Mouse (Mus musculus) CH12.LX (cell line): ENCODE measurements around the gene Wscd1. TPM values are rescaled to one million over a fixed set of nuclear protein-coding genes. Genes with fewer than 3 reads are reported as not detected.

Experiments used
- DNase-seq: peaks from one replicate; pipeline ENCODE4 v3.0.0-alpha.2; 2013; ENCODE audit errors: extremely low read depth
- H3K27ac ChIP-seq: 2 replicates; pipeline ENCODE4 v1.5.1; 2012; ENCODE audit warnings: low read depth, mild to moderate bottlenecking, control low read depth, moderate library complexity; ENCODE audit not compliant: insufficient read depth
- H3K27me3 ChIP-seq: replicated peaks from 2 replicates; pipeline ENCODE3; 2012; ENCODE audit warnings: inconsistent platforms
- H3K36me3 ChIP-seq, 2 experiments: replicated peaks in 1 of 2; 2 replicates each; pipeline versions ENCODE3 to v1.6.1; 2012; ENCODE audit warnings: inconsistent platforms in 1 of 2, low read length in 1 of 2, mild to moderate bottlenecking in 1 of 2, mixed read lengths in 1 of 2, moderate library complexity in 1 of 2; ENCODE audit not compliant: control insufficient read depth in 1 of 2, insufficient read depth in 1 of 2
- H3K4me1 ChIP-seq, 2 experiments: 2 replicates each; pipeline ENCODE4 v1.6.1; 2012; ENCODE audit warnings: inconsistent platforms in 1 of 2, moderate library complexity in 1 of 2; ENCODE audit not compliant: insufficient read depth in 2 of 2, control insufficient read depth in 1 of 2
- H3K4me2 ChIP-seq: 2 replicates; pipeline ENCODE4 v1.6.1; 2012; ENCODE audit warnings: low read depth, mild to moderate bottlenecking, control low read depth; ENCODE audit not compliant: poor library complexity, insufficient read depth, severe bottlenecking
- H3K4me3 ChIP-seq, 3 experiments: fragments of 150-350 bp in 1 of 3; sonication (generic) in 1 of 3; replicated peaks in 1 of 3; 2 replicates each; pipeline versions ENCODE3 to v1.5.1; 2011 to 2012; ENCODE audit warnings: low read depth in 2 of 3, low read length in 2 of 3, mild to moderate bottlenecking in 2 of 3, moderate library complexity in 2 of 3, control low read depth in 1 of 3, improper control_type of control experiment in 1 of 3, inconsistent platforms in 1 of 3, mixed read lengths in 1 of 3; ENCODE audit not compliant: poor library complexity in 1 of 3
- H3K79me2 ChIP-seq: replicated peaks from 2 replicates; pipeline ENCODE4 v1.6.1; 2012; ENCODE audit warnings: mild to moderate bottlenecking, moderate library complexity; ENCODE audit not compliant: control insufficient read depth, poor library complexity, insufficient read depth, severe bottlenecking; ENCODE audit errors: extremely low read depth
- H3K9ac ChIP-seq: 2 replicates; pipeline ENCODE4 v1.6.1; 2012; ENCODE audit warnings: low read depth, mild to moderate bottlenecking, control low read depth, moderate library complexity; ENCODE audit not compliant: insufficient read depth
- H3K9me3 ChIP-seq: replicated peaks from 2 replicates; pipeline ENCODE3; 2012; ENCODE audit warnings: low read length, inconsistent platforms, mixed read lengths
- BHLHE40 ChIP-seq: IDR thresholded peaks from 2 replicates; pipeline ENCODE4 v1.6.1; 2011; ENCODE audit warnings: mild to moderate bottlenecking, low read depth, low read length, improper control_type of control experiment
- CTCF ChIP-seq, 2 experiments: IDR thresholded peaks in 1 of 2; conservative IDR thresholded peaks in 1 of 2; 2 replicates each; pipeline ENCODE4 v1.5.1; 2011 to 2012; ENCODE audit warnings: low read depth in 2 of 2, low read length in 2 of 2, improper control_type of control experiment in 1 of 2, inconsistent platforms in 1 of 2, mild to moderate bottlenecking in 1 of 2, moderate library complexity in 1 of 2
- E2F4 ChIP-seq: IDR thresholded peaks from 2 replicates; pipeline ENCODE4 v1.6.1; 2011; ENCODE audit warnings: low read depth, low read length, improper control_type of control experiment; ENCODE audit not compliant: insufficient replicate concordance
- ELF1 ChIP-seq: IDR thresholded peaks from 2 replicates; pipeline ENCODE4 v1.6.1; 2014; ENCODE audit warnings: low read depth, mild to moderate bottlenecking, inconsistent platforms, low read length, improper control_type of control experiment
- EP300 ChIP-seq: IDR thresholded peaks from 2 replicates; pipeline ENCODE4 v1.6.1; 2011; ENCODE audit warnings: low read length, improper control_type of control experiment
- GABPA ChIP-seq: IDR thresholded peaks from 2 replicates; pipeline ENCODE4 v1.6.1; 2012; ENCODE audit warnings: low read depth, low read length, improper control_type of control experiment, inconsistent platforms; ENCODE audit not compliant: insufficient replicate concordance
- IRF4 ChIP-seq: IDR thresholded peaks from 2 replicates; pipeline ENCODE4 v1.6.1; 2014; ENCODE audit warnings: low read depth, mild to moderate bottlenecking, inconsistent platforms, low read length, improper control_type of control experiment
- JUND ChIP-seq: conservative IDR thresholded peaks from 2 replicates; pipeline ENCODE4 v1.6.1; 2011; ENCODE audit warnings: low read depth, low read length, improper control_type of control experiment
- KAT2A ChIP-seq: IDR thresholded peaks from 2 replicates; pipeline ENCODE4 v1.6.1; 2012; ENCODE audit warnings: low read length, improper control_type of control experiment, inconsistent platforms; ENCODE audit not compliant: insufficient replicate concordance
- MAZ ChIP-seq: IDR thresholded peaks from 2 replicates; pipeline ENCODE4 v1.6.1; 2012; ENCODE audit warnings: low read depth, mild to moderate bottlenecking, inconsistent platforms, low read length, improper control_type of control experiment, moderate library complexity
- MXI1 ChIP-seq: IDR thresholded peaks from 2 replicates; pipeline ENCODE4 v1.6.1; 2011; ENCODE audit warnings: mild to moderate bottlenecking, low read depth, low read length, improper control_type of control experiment
- NRF1 ChIP-seq: IDR thresholded peaks from 2 replicates; pipeline ENCODE4 v1.6.1; 2014; ENCODE audit warnings: low read depth, mild to moderate bottlenecking, inconsistent platforms, low read length, improper control_type of control experiment, moderate library complexity
- PAX5 ChIP-seq: IDR thresholded peaks from 2 replicates; pipeline ENCODE4 v1.6.1; 2012; ENCODE audit warnings: low read length, inconsistent platforms, mixed read lengths
- POLR2AphosphoS2 ChIP-seq: IDR thresholded peaks from 2 replicates; pipeline ENCODE4 v1.6.1; 2011; ENCODE audit warnings: low read depth, low read length, improper control_type of control experiment
- RCOR1 ChIP-seq: conservative IDR thresholded peaks from 2 replicates; pipeline ENCODE4 v1.6.1; 2012; ENCODE audit warnings: low read depth, mild to moderate bottlenecking, inconsistent platforms, low read length, improper control_type of control experiment
- SIN3A ChIP-seq: IDR thresholded peaks from 2 replicates; pipeline ENCODE4 v1.6.1; 2012; ENCODE audit warnings: low read length, improper control_type of control experiment, inconsistent platforms
- TCF12 ChIP-seq: IDR thresholded peaks from 2 replicates; pipeline ENCODE4 v1.6.1; 2014; ENCODE audit warnings: low read depth, mild to moderate bottlenecking, inconsistent platforms, low read length, improper control_type of control experiment
- ZC3H11A ChIP-seq: IDR thresholded peaks from 2 replicates; pipeline ENCODE4 v1.6.1; 2012; ENCODE audit warnings: low read depth, mild to moderate bottlenecking, inconsistent platforms, low read length, improper control_type of control experiment
- dilution Hi-C: fragments of 300-500 bp; cut with MboI; formaldehyde crosslinking; loops from 2 replicates; pipeline ENCODE4 v1.14.3; 2020; ENCODE audit warnings: low sequenced_read_pairs; ENCODE audit not compliant: extremely low pct_unique_long_range_greater_than_20kb, extremely low pct_ligation_motif_present
- in situ Hi-C: fragments of 300-500 bp; cut with MboI; formaldehyde crosslinking; loops from 3 replicates; pipeline ENCODE4 v1.14.3; 2019; ENCODE audit warnings: low sequenced_read_pairs, low pct_ligation_motif_present, low pct_unique_long_range_greater_than_20kb, mixed read lengths
- polyA plus RNA-seq: library from polyadenylated mRNA; unstranded; fragments of >175 nt; gene quantifications from 2 replicates; pipeline ENCODE4 v1.2.1, GENCODE M21; 2012; ENCODE audit warnings: low read depth; ENCODE audit not compliant: insufficient read length
- total RNA-seq, 2 experiments: library from RNA; depleted of rRNA; stranded (reverse); fragments of 300-350 nt in 1 of 2; fragments of >200 nt in 1 of 2; gene quantifications; 2 replicates each; pipeline ENCODE4 v1.2.3; 2012 to 2014

Gene Wscd1
- total and polyA plus RNA-seq, 3 experiments = not detected

DNA sequence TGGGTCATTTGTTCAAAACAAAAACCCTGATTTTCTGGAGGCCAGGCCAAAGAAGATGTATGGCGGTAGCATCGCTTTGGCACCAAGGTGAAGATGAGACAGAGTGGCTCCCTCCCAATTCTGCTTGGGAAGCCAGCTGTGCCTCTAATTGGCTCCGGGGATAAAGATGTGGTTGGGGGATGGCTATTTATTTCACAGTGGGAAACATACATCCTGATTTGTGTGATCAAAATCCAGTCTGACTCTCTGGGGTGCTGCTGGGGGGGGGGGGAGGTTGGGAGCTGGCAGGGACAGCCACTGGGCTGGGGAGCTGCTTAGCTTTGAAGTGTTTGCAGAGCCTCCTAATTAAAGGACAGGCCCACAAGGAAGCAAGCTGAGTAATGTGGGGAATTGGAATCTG lies 20.4 kb upstream of the Wscd1 start:
- H3K27me3 ChIP-seq = peaks cover 83% of the 10 kb centered on the region

DNA sequence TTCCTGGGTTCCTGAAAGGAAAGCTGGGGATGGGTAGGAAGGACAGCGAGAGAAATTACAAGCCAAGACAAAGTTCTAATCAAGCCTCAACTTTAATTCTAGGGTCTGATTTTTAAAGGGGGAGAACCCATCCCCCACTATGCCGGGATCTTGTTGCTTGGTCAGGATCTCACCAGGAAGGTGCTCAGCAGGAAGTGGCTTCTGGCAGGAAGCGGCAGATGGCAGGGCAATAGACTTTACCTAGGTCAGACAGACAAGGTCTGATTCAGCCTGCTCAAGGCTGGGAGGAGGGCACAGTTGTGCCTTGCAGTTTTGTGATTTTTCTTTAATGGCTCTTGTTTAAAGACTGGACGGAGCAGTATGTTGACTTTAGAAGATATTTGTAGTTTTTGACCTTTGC lies 15.9 kb upstream of the Wscd1 start:
- no peak overlapping the region for H3K4me2 ChIP-seq
- H3K9ac ChIP-seq = no peak overlapping the region
- no peaks in the 10 kb centered on the region for H3K9me3 ChIP-seq
- peaks cover 6 to 8% of the 10 kb centered on the region in 2 experiments; a peak in 3 of 4 replicates for H3K4me1 ChIP-seq
- dilution Hi-C loops = no loop called here
- no peaks in the 10 kb centered on the region for H3K36me3 ChIP-seq
- TF ChIP-seq TCF12 = no peak
- no peak for TF ChIP-seq JUND
- no peak for TF ChIP-seq EP300
- no peak for TF ChIP-seq RCOR1
- TF ChIP-seq MXI1 = no peak
- no peak for TF ChIP-seq CTCF (conservative IDR thresholded peaks at IDR 0.05 in 1 of 2, IDR thresholded peaks at IDR 0.05 in 1 of 2; ENCODE audit: low read depth in 2 of 2, low read length in 2 of 2)
- TF ChIP-seq SIN3A = no peak
- TF ChIP-seq BHLHE40 = no peak
- TF ChIP-seq MAZ = no peak
- no peak for TF ChIP-seq GABPA
- TF ChIP-seq ELF1 = no peak
- TF ChIP-seq ZC3H11A = no peak
- no peak for TF ChIP-seq IRF4
- TF ChIP-seq PAX5 = no peak
- TF ChIP-seq KAT2A = no peak
- no peak for TF ChIP-seq NRF1
- H3K79me2 ChIP-seq = no peaks in the 10 kb centered on the region
- H3K27ac ChIP-seq = no peak overlapping the region
- in situ Hi-C loops = no loop called here
- peaks cover 85% of the 10 kb centered on the region for H3K27me3 ChIP-seq
- DNase-seq = no peak
- no peak overlapping the region for H3K4me3 ChIP-seq

More for the DNA sequence above, 20.4 kb upstream of the Wscd1 start:
- DNase-seq = no peak
- peaks cover 6 to 19% of the 10 kb centered on the region in 2 experiments; a peak in 3 of 4 replicates for H3K4me1 ChIP-seq
- H3K36me3 ChIP-seq = no peaks in the 10 kb centered on the region
- no peaks in the 10 kb centered on the region for H3K9me3 ChIP-seq
- dilution Hi-C loops = no loop called here
- TF ChIP-seq POLR2AphosphoS2 = no peak
- no peak for TF ChIP-seq E2F4
- H3K79me2 ChIP-seq = no peaks in the 10 kb centered on the region
- H3K9ac ChIP-seq = no peak overlapping the region
- no peak overlapping the region for H3K4me2 ChIP-seq
- H3K27ac ChIP-seq = no peak overlapping the region
- in situ Hi-C loops = no loop called here
- no peak overlapping the region for H3K4me3 ChIP-seq
